Mouse (Mus musculus) ES-E14 (cell line): ENCODE data around the gene Pnp.
"Not testable (repeated sequence)": the region's sequence is repeated elsewhere in the genome, so short reads cannot be mapped to it uniquely, and the experiment has no call there.

Source experiments
- CHD2 ChIP-seq: IDR thresholded peaks from 2 replicates; pipeline ENCODE4 v1.6.1; 2014; ENCODE audit warnings: mild to moderate bottlenecking, low read depth, low read length, inconsistent platforms
- HCFC1 ChIP-seq: IDR thresholded peaks from 2 replicates; pipeline ENCODE4 v1.6.1; 2012; ENCODE audit warnings: low read length, inconsistent platforms, borderline replicate concordance; ENCODE audit not compliant: insufficient read depth
- MAFK ChIP-seq: IDR thresholded peaks from 2 replicates; pipeline ENCODE4 v1.6.1; 2014; ENCODE audit warnings: mild to moderate bottlenecking, low read depth, low read length, inconsistent platforms; ENCODE audit not compliant: insufficient read depth
- ZNF384 ChIP-seq: IDR thresholded peaks from 2 replicates; pipeline ENCODE4 v1.6.1; 2012; ENCODE audit warnings: low read depth, low read length, inconsistent platforms

- not testable (repeated sequence) for TF ChIP-seq MAFK, HCFC1, ZNF384, CHD2
Observed at GRCm38 (mm10) chr14:50897992-50898391, 32.9 kb upstream of the Pnp start.
